Mouse (Mus musculus) cortical plate, adult 2 months (tissue): ENCODE measurements around the gene Oxsr1.

Experiments
- CTCF ChIP-seq: fragments of 200-500 bp; IDR thresholded peaks from 2 replicates; pipeline ENCODE4 v1.5.1; 2011; ENCODE audit warnings: mild to moderate bottlenecking, control low read depth, low read length; ENCODE audit not compliant: insufficient read depth; ENCODE audit errors: extremely low read depth
- POLR2A ChIP-seq: fragments of 200-500 bp; IDR thresholded peaks from 2 replicates; pipeline ENCODE4 v1.6.1; 2011; ENCODE audit warnings: mild to moderate bottlenecking, low read length, control low read depth; ENCODE audit not compliant: insufficient read depth; ENCODE audit errors: extremely low read depth

GRCm38 (mm10) chr9:119322289-119323259 is at the start of gene Oxsr1:
- TF ChIP-seq CTCF (0 out of 2 replicates have a peak, but pooled peaks have one; percentile 12), POLR2A (peak; percentile 44)
